Mouse (Mus musculus): Measurements from ENCODE around the gene Adam11. TPM values are rescaled to one million over a fixed set of nuclear protein-coding genes. Genes with fewer than 3 reads are reported as not detected.

Gene Adam11
- polyA plus RNA-seq, 1 experiment from 2014 or later = 14.7 TPM

GRCm38 (mm10) chr11:102819783-102820385 is 58.6 kb downstream of the Adam11 start:
- Histone ChIP-seq H3K36me3 (no peaks in the 10 kb centered on the region), H3K27me3 (no peaks in the 10 kb centered on the region), H3K9ac (peak overlapping the region; percentile 98; the same call in 1 of the 2 replicates), H3K4me3 (peak overlapping the region; percentile 89), H3K9me3 (no peaks in the 10 kb centered on the region), H3K4me2 (replicated peaks) (peak overlapping the region; percentile 72), H3K4me1 (peaks cover 30% of the 10 kb centered on the region), H3K27ac (peak overlapping the region; percentile 100)
- ATAC-seq (ENCODE audit: low FRiP score, low read depth) = peak; percentile 6; the same call in 1 of the 2 replicates
- 2% methylated on average over 14 of the region's 14 CpGs for WGBS

- no peak for ATAC-seq (ENCODE audit: low FRiP score, low read depth)
- WGBS = 8% methylated on average over 3 of the region's 3 CpGs
- no peak overlapping the region for H3K9ac ChIP-seq
- no peak overlapping the region for H3K27ac ChIP-seq
- H3K9me3 ChIP-seq = no peaks in the 10 kb centered on the region
- no peak overlapping the region for H3K4me2 ChIP-seq (replicated peaks)
- H3K36me3 ChIP-seq = no peaks in the 10 kb centered on the region
- no peaks in the 10 kb centered on the region for H3K27me3 ChIP-seq
- H3K4me3 ChIP-seq = no peak overlapping the region
- H3K4me1 ChIP-seq = peaks cover 26% of the 10 kb centered on the region
These were observed 59.2 kb downstream of the Adam11 start for GRCm38 (mm10) chr11:102820432-102820831.

- H3K4me1 ChIP-seq = peaks cover 19% of the 10 kb centered on the region
- H3K4me2 ChIP-seq (replicated peaks) = no peak overlapping the region
- no peak for ATAC-seq (ENCODE audit: low FRiP score, low read depth)
- no peaks in the 10 kb centered on the region for H3K36me3 ChIP-seq
- H3K27ac ChIP-seq = no peak overlapping the region
- no peaks in the 10 kb centered on the region for H3K9me3 ChIP-seq
- H3K4me3 ChIP-seq = no peak overlapping the region
- no peak overlapping the region for H3K9ac ChIP-seq
- WGBS = 49% methylated on average over 6 of the region's 6 CpGs
- no peaks in the 10 kb centered on the region for H3K27me3 ChIP-seq
These were observed 60.0 kb downstream of the Adam11 start for GRCm38 (mm10) chr11:102821231-102821630.

GRCm38 (mm10) chr11:102826476-102826875 is 65.2 kb downstream of the Adam11 start:
- H3K9ac ChIP-seq = no peak overlapping the region
- no peaks in the 10 kb centered on the region for H3K36me3 ChIP-seq
- no peak for ATAC-seq (ENCODE audit: low FRiP score, low read depth)
- H3K4me1 ChIP-seq = no peaks in the 10 kb centered on the region
- 0 out of 2 replicates have a peak, but pooled peaks cover 11% of the 10 kb centered on the region for H3K9me3 ChIP-seq
- 71% methylated on average over 2 of the region's 2 CpGs for WGBS
- no peak overlapping the region for H3K4me2 ChIP-seq (replicated peaks)
- H3K27me3 ChIP-seq = no peaks in the 10 kb centered on the region
- no peak overlapping the region for H3K4me3 ChIP-seq
- H3K27ac ChIP-seq = no peak overlapping the region

- Histone ChIP-seq H3K4me3 (no peak overlapping the region), H3K4me2 (replicated peaks) (no peak overlapping the region), H3K4me1 (no peaks in the 10 kb centered on the region), H3K9ac (no peak overlapping the region), H3K9me3 (0 out of 2 replicates have a peak, but pooled peaks cover 11% of the 10 kb centered on the region), H3K36me3 (no peaks in the 10 kb centered on the region), H3K27ac (no peak overlapping the region), H3K27me3 (no peaks in the 10 kb centered on the region)
- WGBS = 42% methylated on average over 4 of the region's 4 CpGs
- ATAC-seq (ENCODE audit: low FRiP score, low read depth) = no peak
These were observed 65.9 kb downstream of the Adam11 start for GRCm38 (mm10) chr11:102827097-102827496.

Other genes starting within 250 kb of the Adam11 start
- gene Gpatch8, start 205.0 kb upstream of the Adam11 start, polyA plus RNA-seq (2015; fragmentation: Nextera tagmentation; extraction: Ambion mirVana) = 80.0 and 81.0 TPM in 2 replicates
- 7.7 and 9.1 TPM in 2 replicates for gene Gm11627, start 182.0 kb upstream of the Adam11 start, polyA plus RNA-seq (2015; fragmentation: Nextera tagmentation; extraction: Ambion mirVana)
- 67.7 and 71.6 TPM in 2 replicates for gene Fzd2, start 157.0 kb upstream of the Adam11 start, polyA plus RNA-seq (2015; fragmentation: Nextera tagmentation; extraction: Ambion mirVana)
- gene Meioc, start 97.7 kb upstream of the Adam11 start, polyA plus RNA-seq (2015; fragmentation: Nextera tagmentation; extraction: Ambion mirVana) = 0.97 and 1.1 TPM in 2 replicates
- gene Ccdc43, start 63.7 kb upstream of the Adam11 start, polyA plus RNA-seq (2015; fragmentation: Nextera tagmentation; extraction: Ambion mirVana) = 45.8 and 46.1 TPM in 2 replicates
- 75.6 and 78.1 TPM in 2 replicates for gene Gjc1, start 58.3 kb downstream of the Adam11 start, polyA plus RNA-seq (2015; fragmentation: Nextera tagmentation; extraction: Ambion mirVana)
- not detected in 2 replicates for gene Higd1b, start 74.4 kb downstream of the Adam11 start, polyA plus RNA-seq (2015; fragmentation: Nextera tagmentation; extraction: Ambion mirVana)
- gene Eftud2, start 119.5 kb downstream of the Adam11 start, polyA plus RNA-seq (2015; fragmentation: Nextera tagmentation; extraction: Ambion mirVana) = 193 and 199 TPM in 2 replicates
- gene Ccdc103, start 119.8 kb downstream of the Adam11 start, polyA plus RNA-seq (2015; fragmentation: Nextera tagmentation; extraction: Ambion mirVana) = 0.93 and 1.0 TPM in 2 replicates
- not detected in 2 replicates for gene Fam187a, start 123.7 kb downstream of the Adam11 start, polyA plus RNA-seq (2015; fragmentation: Nextera tagmentation; extraction: Ambion mirVana)
- 0.37 and 0.48 TPM in 2 replicates for gene Gfap, start 139.5 kb downstream of the Adam11 start, polyA plus RNA-seq (2015; fragmentation: Nextera tagmentation; extraction: Ambion mirVana)
- 10.8 and 11.0 TPM in 2 replicates for gene Kif18b, start 163.7 kb downstream of the Adam11 start, polyA plus RNA-seq (2015; fragmentation: Nextera tagmentation; extraction: Ambion mirVana)
- 1.4 and 1.7 TPM in 2 replicates for gene C1ql1, start 185.2 kb downstream of the Adam11 start, polyA plus RNA-seq (2015; fragmentation: Nextera tagmentation; extraction: Ambion mirVana)

All from limb, embryonic 13.5 days (tissue).